Mouse (Mus musculus) heart, embryonic 12.5 days (tissue): ENCODE measurements around the gene Rxylt1. TPM values are rescaled to one million over a fixed set of nuclear protein-coding genes. Genes with fewer than 3 reads are reported as not detected.

Experiments used
- ATAC-seq: fragments of 200-750 bp; cut with Nextera tagmentation; 2 replicates; pipeline ENCODE4 v1.8.0; 2017; ENCODE audit warnings: moderate TSS enrichment, moderate library complexity; ENCODE audit not compliant: insufficient number of reproducible peaks, low FRiP score
- H3K27ac ChIP-seq: fragments of 300-500 bp; sonication (generic); 2 replicates; pipeline ENCODE4 v1.5.1; 2016; ENCODE audit warnings: mild to moderate bottlenecking, moderate library complexity; ENCODE audit not compliant: poor library complexity, severe bottlenecking
- H3K27me3 ChIP-seq: fragments of 300-500 bp; sonication (generic); replicated peaks from 2 replicates; pipeline ENCODE4 v1.6.1; 2016; ENCODE audit warnings: mild to moderate bottlenecking, moderate library complexity
- H3K36me3 ChIP-seq: fragments of 300-500 bp; sonication (generic); 2 replicates; pipeline ENCODE4 v1.6.1; 2016; ENCODE audit warnings: mild to moderate bottlenecking, moderate library complexity
- H3K4me1 ChIP-seq: fragments of 300-500 bp; sonication (generic); replicated peaks from 2 replicates; pipeline ENCODE4 v1.6.1; 2016; ENCODE audit warnings: mild to moderate bottlenecking
- H3K4me2 ChIP-seq: fragments of 300-500 bp; sonication (generic); 2 replicates; pipeline ENCODE4 v1.6.1; 2016; ENCODE audit warnings: mild to moderate bottlenecking, moderate library complexity
- H3K4me3 ChIP-seq: fragments of 300-500 bp; sonication (generic); 2 replicates; pipeline ENCODE4 v1.5.1; 2016; ENCODE audit warnings: mild to moderate bottlenecking
- H3K9ac ChIP-seq: fragments of 300-500 bp; sonication (generic); 2 replicates; pipeline ENCODE4 v1.6.1; 2016; ENCODE audit warnings: mild to moderate bottlenecking, moderate library complexity
- H3K9me3 ChIP-seq: fragments of 300-500 bp; sonication (generic); replicated peaks from 2 replicates; pipeline ENCODE4 v1.6.1; 2016; ENCODE audit warnings: mild to moderate bottlenecking, moderate library complexity
- WGBS: fragments of 180-500 bp; shearing (Covaris S2); methylation state at CpG from one replicate; pipeline ENCODE4 v1.1.7; 2016; 5-methylcytosine and 5-hydroxymethylcytosine counted together
- polyA plus RNA-seq: library from polyadenylated mRNA; unstranded; fragments of >200 nt; fragmentation: Nextera tagmentation; extraction: Ambion mirVana; gene quantifications from 2 replicates; pipeline ENCODE4 v1.2.1, GENCODE M21; 2016

The Rxylt1 gene
- polyA plus RNA-seq, result 41.8 and 43.5 TPM in 2 replicates

DNA sequence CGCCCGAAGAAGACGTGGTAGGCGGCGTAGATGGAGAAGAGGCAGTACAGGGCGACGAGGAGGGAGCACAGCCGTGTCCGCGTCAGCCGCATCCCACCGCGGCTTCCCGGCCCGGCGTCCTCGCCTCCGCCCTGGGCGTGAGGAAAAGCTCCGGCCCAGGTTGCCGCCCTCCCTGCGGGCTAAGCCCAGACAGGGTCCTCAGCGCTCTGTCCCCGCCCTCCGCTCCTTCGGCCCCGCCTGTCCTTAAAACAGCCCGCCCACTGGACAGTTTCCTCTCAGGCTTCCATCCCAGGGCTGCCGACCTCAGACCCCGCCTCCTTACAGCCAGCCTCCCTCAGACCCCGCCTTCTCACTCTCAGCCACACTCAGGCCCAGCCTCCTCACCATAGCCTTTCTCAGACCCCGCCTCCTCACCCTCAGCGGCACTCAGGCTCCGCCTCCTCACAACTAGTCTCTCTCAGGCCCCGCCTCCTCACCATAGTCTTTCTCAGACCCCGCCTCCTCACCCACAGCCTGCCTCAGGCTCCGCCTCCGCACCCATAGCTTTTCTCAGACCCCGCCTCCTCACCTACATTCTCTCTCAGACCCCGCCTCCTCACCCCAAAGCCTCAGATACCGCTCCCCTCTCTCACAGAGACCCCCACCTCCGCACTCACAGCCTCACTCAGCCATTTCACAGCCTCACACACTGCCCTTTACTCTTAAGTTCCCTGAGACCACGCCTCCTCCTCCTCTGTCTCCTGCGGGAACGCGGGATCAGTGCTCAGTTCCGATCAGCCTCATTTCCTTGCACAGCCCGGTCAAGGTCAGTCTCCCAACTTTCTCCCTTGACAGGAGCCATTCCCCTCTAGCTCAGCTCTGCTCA lies at the start of gene Rxylt1:
Rxylt1 (minus strand) TSS at position 392 of the 865 bp plus-strand sequence.
- Histone ChIP-seq H3K9ac (peak within 1 kb of the TSS; percentile 91), H3K36me3 (no peaks in the 10 kb centered on the region), H3K27me3 (no peaks in the 10 kb centered on the region), H3K27ac (peak within 1 kb of the TSS; percentile 91), H3K9me3 (no peaks in the 10 kb centered on the region), H3K4me1 (peaks cover 8% of the 10 kb centered on the region), H3K4me2 (peak within 1 kb of the TSS; percentile 94), H3K4me3 (peak within 1 kb of the TSS; percentile 81)
- WGBS, result under 1% methylated on average over 48 of the region's 48 CpGs
- peak; percentile 97 for ATAC-seq

DNA sequence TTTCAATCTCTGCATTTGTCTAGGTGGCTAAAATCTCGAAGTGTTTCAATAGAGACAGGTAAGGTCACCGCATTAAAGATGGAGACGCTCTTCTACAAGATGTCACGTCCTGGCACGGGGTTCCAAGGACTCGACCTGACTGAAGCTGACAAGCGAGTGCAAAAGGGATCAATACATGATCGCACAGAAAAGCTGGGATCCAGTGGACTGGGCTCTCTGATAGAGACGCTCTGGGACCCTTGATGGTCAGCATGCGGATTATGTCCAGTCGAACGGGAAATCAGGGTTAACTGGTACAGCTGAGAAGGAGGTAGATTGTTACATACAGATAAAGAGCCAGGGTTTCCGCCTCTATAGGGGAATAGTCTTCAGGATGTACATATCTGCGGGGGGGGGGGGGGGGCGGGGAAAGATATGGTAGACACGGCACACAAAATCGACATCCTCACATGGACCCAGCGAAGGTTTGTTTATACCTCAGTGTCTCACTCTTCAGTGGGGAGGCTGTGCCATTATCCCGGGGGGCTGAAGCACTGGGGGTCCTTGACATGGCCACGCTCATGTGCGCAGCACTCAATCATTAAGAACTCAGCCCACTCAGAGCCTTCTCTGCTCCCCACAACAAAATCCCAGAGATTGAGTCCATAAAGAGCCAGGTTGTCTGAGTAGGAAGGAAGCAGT lies 24.3 kb upstream of the Rxylt1 start:
- Histone ChIP-seq H3K27me3 (no peaks in the 10 kb centered on the region), H3K9ac (no peak overlapping the region), H3K4me1 (peaks cover 10% of the 10 kb centered on the region), H3K36me3 (no peaks in the 10 kb centered on the region), H3K9me3 (no peaks in the 10 kb centered on the region), H3K4me2 (peak overlapping the region; percentile 52; the same call in 1 of the 2 replicates), H3K4me3 (no peak overlapping the region), H3K27ac (peak overlapping the region; percentile 54)
- ATAC-seq, result no peak
- 88% methylated on average over 21 of the region's 21 CpGs for WGBS

DNA sequence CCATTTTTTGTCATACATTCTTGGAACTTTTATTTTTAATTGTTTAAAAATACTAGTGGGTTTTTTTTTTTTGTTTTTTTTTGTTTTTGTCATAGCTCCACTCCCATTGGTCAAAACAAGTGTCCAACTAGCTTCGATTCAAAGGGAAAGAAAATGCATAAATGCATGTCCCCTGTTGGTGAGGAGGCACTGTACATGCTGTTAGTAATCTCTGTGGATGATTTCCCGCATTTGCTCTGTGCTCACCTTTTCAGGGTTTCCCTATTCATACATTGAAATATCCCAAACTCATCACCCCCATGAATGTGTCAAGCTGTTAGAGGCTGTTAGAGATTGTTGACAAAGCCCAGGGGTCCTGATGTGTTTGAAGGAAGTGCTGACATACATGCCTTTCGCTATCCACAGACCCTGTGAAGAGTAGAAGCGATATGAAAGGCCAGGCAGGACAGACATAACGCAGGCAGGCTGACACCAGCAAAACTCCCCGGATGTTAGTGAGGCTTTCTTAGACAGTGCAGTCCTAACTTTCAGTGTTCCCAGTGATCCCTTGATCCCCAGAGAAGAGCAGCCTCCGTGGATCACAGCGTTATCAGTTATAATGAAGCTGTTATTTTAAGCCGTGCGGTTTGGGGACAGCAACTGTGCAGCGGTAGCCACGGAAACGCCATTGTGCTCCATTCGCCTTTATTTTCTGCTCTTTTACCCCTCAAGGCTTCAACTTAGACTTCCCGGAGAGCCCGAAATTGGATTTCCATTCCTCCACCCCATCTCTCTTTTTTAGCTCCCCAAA lies 23.5 kb upstream of the Rxylt1 start:
- WGBS, result 35% methylated on average over 16 of the region's 16 CpGs
- Histone ChIP-seq H3K27ac (peak overlapping the region; percentile 54), H3K4me1 (peaks cover 10% of the 10 kb centered on the region), H3K27me3 (no peaks in the 10 kb centered on the region), H3K36me3 (no peaks in the 10 kb centered on the region), H3K4me2 (peak overlapping the region; percentile 52), H3K9ac (no peak overlapping the region), H3K9me3 (no peaks in the 10 kb centered on the region), H3K4me3 (no peak overlapping the region)
- peak; percentile 84 for ATAC-seq

DNA sequence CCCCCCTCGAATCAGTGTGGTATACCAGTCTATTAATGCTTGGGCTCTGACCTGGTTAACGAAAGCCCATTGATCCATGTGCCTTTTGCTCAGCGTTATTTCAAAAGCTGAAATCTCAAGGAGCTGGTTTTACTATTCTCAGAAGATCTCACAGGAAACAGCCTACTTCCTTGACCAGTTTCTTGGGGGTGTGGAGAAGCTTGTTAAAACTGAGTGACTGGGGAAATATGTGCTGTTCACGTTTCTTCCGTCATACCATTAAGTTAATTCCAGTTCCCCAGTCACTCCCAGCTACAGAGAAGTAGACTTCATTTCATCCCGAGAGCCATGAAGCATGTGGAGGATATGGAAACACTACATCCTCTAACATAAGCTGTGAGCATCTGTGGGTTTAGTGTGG lies 22.3 kb upstream of the Rxylt1 start:
- Histone ChIP-seq H3K4me3 (no peak overlapping the region), H3K9me3 (no peaks in the 10 kb centered on the region), H3K36me3 (no peaks in the 10 kb centered on the region), H3K27me3 (no peaks in the 10 kb centered on the region), H3K27ac (no peak overlapping the region), H3K9ac (no peak overlapping the region), H3K4me2 (no peak overlapping the region), H3K4me1 (peaks cover 10% of the 10 kb centered on the region)
- 71% methylated on average over 6 of the region's 6 CpGs for WGBS
- ATAC-seq, result no peak

DNA sequence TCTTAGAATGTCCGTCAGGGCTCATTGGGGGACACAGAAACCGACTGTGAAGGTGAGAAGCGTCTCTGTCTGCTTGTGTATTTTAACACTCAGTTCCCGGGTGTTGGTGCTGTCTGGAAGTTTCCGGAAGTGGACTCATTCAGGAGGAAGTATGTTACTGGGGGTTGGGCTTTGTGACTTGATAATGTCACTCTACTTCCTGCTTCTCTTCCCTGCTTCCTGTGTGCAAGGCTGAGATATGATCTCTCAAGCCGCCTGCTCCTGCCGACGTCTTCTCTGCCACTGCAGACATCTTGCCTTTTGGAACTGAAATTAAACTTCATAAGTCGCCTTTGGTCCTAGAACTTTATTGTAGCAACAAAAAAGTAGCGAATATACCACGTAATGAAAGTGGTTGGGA lies 19.5 kb upstream of the Rxylt1 start:
- no peaks in the 10 kb centered on the region for H3K9me3 ChIP-seq
- H3K36me3 ChIP-seq, result no peaks in the 10 kb centered on the region
- H3K4me2 ChIP-seq, result no peak overlapping the region
- H3K27ac ChIP-seq, result no peak overlapping the region
- H3K4me3 ChIP-seq, result no peak overlapping the region
- WGBS, result 69% methylated on average over 11 of the region's 11 CpGs
- H3K4me1 ChIP-seq, result peaks cover 10% of the 10 kb centered on the region
- no peak for ATAC-seq
- no peaks in the 10 kb centered on the region for H3K27me3 ChIP-seq
- H3K9ac ChIP-seq, result no peak overlapping the region

DNA sequence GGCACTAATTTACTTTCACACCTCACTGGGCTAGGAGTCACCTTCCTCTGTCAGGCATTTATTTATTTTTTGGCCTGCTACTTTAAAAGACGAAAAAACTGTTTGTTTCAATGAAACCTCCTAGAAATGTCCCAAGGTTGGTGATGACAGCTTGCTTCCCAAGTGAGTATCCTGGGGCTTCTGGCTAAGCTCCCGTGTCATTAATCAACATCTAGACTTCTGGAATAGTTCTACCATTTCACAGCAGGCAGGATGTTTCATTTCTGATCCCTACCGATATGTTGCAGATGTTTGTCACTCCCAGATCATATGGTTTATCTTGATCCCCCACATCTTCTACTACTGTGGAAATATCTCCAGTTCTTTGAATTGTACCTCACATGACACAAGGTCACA lies 9.5 kb upstream of the Rxylt1 start:
- no peak for ATAC-seq
- Histone ChIP-seq H3K9ac (no peak overlapping the region), H3K4me3 (no peak overlapping the region), H3K27ac (no peak overlapping the region), H3K36me3 (no peaks in the 10 kb centered on the region), H3K4me1 (peaks cover 6% of the 10 kb centered on the region; the same call in 1 of the 2 replicates), H3K27me3 (no peaks in the 10 kb centered on the region; the same call in none of the 2 replicates), H3K4me2 (no peak overlapping the region), H3K9me3 (no peaks in the 10 kb centered on the region)
- 57% methylated on average over 3 of the region's 3 CpGs for WGBS

DNA sequence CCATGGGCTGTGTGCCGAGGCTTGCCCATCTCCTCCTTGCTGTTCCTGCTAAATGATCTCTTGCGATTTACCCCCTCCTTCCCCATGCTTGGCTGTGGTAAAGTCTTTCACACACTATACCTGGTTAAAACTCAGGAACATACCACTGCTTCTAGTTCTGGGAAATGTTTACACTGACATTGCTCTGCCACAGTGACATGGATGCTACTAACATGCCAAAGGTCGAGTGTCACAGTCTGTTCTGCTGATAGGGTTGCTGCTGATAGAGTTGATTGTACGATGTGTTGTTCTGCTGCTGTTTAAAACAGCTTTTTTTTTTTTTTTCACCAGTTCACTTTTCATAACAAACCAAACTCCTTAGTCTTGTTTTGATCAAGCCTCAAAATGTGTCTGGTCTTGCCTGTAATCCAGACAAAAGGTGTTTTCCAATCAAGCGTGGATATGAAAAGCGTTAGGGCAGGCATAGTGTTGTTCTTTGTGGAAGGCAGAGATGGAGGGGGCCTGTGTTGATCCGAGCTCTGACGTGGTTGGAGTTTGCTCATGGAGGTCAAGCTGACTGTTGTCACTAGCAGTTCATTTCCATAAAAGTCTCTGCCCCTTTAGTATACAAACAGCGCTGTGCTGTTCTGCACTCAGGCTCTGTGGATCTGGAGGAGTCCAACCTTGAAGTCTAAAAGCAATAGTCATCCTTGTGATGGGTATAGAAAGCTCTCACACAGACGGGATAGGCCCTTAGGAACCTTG lies 8.9 kb upstream of the Rxylt1 start:
- Histone ChIP-seq H3K9ac (no peak overlapping the region), H3K27ac (no peak overlapping the region), H3K4me3 (no peak overlapping the region), H3K4me2 (no peak overlapping the region), H3K9me3 (no peaks in the 10 kb centered on the region), H3K27me3 (no peaks in the 10 kb centered on the region; the same call in none of the 2 replicates), H3K36me3 (no peaks in the 10 kb centered on the region), H3K4me1 (peaks cover 6% of the 10 kb centered on the region; the same call in 1 of the 2 replicates)
- ATAC-seq, result no peak
- 61% methylated on average over 10 of the region's 10 CpGs for WGBS

DNA sequence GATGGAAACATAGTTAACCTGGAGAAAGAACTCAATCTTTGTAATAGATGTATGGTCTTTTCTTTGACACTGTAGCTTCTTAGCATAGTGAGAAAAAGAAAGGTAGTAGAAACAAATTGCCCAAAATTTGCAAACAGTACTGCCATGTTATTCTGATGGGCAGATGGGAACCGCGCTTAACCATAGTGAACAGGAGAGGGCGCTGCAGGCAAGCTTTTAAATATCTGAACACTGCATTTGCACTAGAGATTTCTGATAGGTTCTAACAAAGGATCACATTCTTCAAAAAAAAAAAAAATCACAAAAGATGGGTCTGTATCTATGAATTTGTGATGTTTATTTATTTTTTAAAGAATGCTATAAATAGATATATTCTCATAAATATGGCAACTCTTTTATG lies 8.2 kb upstream of the Rxylt1 start:
- Histone ChIP-seq H3K4me3 (no peak overlapping the region), H3K36me3 (no peaks in the 10 kb centered on the region), H3K9me3 (no peaks in the 10 kb centered on the region), H3K9ac (no peak overlapping the region), H3K4me2 (no peak overlapping the region), H3K27me3 (no peaks in the 10 kb centered on the region; the same call in none of the 2 replicates), H3K27ac (no peak overlapping the region), H3K4me1 (peaks cover 6% of the 10 kb centered on the region; the same call in 1 of the 2 replicates)
- no peak for ATAC-seq
- WGBS, result 2% methylated on average over 3 of the region's 3 CpGs

DNA sequence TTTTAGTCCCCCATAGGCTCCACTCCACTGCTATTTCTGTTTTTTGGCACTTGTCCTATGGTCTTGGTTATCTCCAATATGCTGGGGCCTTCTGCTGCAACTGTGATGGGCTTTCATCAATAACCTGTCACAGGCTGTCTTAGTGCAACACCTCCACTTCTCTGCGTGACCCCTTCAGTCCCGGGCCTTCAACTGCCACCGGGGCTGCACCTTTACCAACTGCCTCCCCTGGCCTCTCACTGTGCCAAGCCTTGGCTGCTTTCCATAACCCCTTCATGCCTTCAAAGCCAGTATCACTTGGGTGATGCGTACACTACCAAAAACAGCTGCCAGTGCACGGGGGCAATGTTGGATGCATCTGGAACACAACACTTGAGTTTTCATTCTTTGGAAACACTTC lies 5.5 kb upstream of the Rxylt1 start:
- Histone ChIP-seq H3K4me1 (peaks cover 6% of the 10 kb centered on the region; the same call in 1 of the 2 replicates), H3K27ac (no peak overlapping the region), H3K36me3 (no peaks in the 10 kb centered on the region), H3K27me3 (no peaks in the 10 kb centered on the region; the same call in none of the 2 replicates), H3K4me2 (no peak overlapping the region), H3K9ac (no peak overlapping the region), H3K9me3 (no peaks in the 10 kb centered on the region), H3K4me3 (no peak overlapping the region)
- WGBS, result 61% methylated on average over 5 of the region's 5 CpGs
- ATAC-seq, result no peak

DNA sequence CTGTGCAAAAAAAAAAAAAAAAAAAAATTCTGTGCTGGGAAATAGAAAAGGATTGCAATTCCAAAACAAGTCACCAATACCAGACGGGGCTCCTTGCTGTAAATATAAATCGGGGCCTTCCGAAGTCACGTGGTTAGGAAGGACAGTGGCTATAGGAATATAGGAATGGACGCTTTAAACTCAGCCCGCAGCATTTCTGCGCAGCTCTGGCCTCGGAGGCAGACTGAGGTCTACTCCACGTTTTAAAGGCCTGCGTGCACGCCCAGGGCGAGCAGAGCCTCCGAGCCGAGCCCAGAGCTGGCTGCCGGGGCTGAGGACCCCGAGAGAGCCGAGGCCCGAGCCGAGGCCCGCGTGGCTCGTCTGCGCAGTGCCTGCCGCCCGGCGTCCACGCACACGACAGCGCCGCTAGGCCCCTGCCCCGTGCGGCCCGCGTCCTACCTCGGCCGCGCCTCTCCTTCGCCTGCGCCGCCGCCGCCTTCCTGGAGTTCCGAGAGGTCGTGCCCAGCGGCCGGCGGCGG lies 650 bp downstream of the Rxylt1 start:
- peak; percentile 73 for ATAC-seq
- Histone ChIP-seq H3K4me1 (peaks cover 8% of the 10 kb centered on the region), H3K9me3 (no peaks in the 10 kb centered on the region), H3K4me2 (peak overlapping the region; percentile 94), H3K27ac (peak overlapping the region; percentile 91), H3K4me3 (peak overlapping the region; percentile 81), H3K27me3 (no peaks in the 10 kb centered on the region), H3K9ac (peak overlapping the region; percentile 91), H3K36me3 (peaks cover 4% of the 10 kb centered on the region; the same call in 1 of the 2 replicates)
- WGBS, result under 1% methylated on average over 47 of the region's 48 CpGs
